Comparison of ENCODE assay signal across 10 mouse cellular contexts in the genomic region with DNA sequence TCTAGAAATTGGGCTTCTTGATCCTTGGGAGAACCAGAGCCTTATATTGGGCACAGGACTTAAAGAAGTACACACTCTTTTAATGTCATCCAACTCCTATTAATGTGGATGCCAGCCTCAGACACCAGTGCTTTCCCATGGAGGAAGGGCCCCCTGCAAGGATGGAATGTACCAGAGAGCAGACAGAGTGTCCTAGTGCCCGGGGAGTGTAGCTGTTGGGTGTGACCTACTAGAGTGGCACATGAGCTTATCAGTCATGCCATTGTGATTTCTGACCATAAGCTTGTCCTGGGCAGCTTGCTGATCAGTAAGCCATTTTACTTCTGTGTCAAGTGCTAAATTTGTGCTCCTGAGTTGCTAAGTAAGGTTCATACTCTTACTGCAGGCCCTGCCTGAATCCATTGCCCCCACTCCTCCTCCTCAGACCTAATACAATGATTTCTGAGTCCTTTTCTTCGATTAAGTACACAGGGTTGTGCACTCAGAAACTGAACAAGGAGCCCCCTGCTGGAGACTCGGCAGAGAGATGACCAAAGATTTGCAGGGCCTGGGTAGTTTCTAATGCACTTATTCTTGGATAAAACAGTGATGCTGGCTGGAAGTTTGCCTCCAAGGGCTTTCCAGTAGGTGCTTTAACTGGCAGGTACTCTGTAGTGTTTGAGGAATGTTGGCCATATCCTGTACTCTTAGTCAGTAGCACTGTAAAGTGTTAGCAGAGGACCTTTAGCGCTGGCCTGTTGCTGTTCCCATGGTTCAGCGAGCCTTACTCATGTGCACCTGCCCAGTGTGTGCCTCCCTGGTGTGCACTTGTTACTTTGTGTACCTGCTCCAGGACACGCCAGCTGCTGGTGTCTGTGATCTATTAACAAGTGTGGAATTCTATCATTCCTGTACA. TPM values are rescaled to one million over a fixed set of nuclear protein-coding genes. Genes with fewer than 3 reads are reported as not detected.
A peak's percentile ranks its signal among the peaks of the same experiment; 100 is the strongest.
DNase-seq lines count a peak whose midpoint lies in the region; ATAC-seq and TF ChIP-seq lines count a peak whose summit lies in the region.
"Had no signal": no experiment of that assay in that cellular context is flagged by ENCODE, and none has a peak within 500 bp of the region (broad histone marks: within the 10 kb centered on the region; RNA-seq: fewer than 3 reads in every experiment).

No protein-coding gene starts in this region.

- no peak overlapping the region for H3K4me3 ChIP-seq in kidney, embryonic 16.5 days (ENCODE audit: low read length)
- no peak overlapping the region for H3K4me3 ChIP-seq in E14TG2a.4 (replicated peaks; ENCODE audit: low read length)
- H3K4me3 ChIP-seq in midbrain, postnatal 0 days (ENCODE audit: low read depth, low read length): no peak overlapping the region
- H3K4me3 ChIP-seq: embryonic facial prominence, embryonic 13.5 days; limb, embryonic 12.5 days had no signal

- ATAC-seq in kidney, embryonic 16.5 days (ENCODE audit: low FRiP score, low TSS enrichment): no peak
- ATAC-seq in midbrain, postnatal 0 days (ENCODE audit: low FRiP score): no peak

- no peak overlapping the region for H3K27ac ChIP-seq in kidney, embryonic 16.5 days (ENCODE audit: low read length)
- H3K27ac ChIP-seq in midbrain, postnatal 0 days (ENCODE audit: low read depth, low read length): no peak overlapping the region
- H3K27ac ChIP-seq: embryonic facial prominence, embryonic 13.5 days; limb, embryonic 12.5 days had no signal

- WGBS in kidney, embryonic 16.5 days: 47% methylated on average over 6 of the region's 6 CpGs
- WGBS in midbrain, postnatal 0 days: 53% methylated on average over 6 of the region's 6 CpGs

- H3K4me2 ChIP-seq in kidney, embryonic 16.5 days (replicated peaks; ENCODE audit: low read depth, low read length): no peak overlapping the region
- no peak overlapping the region for H3K4me2 ChIP-seq in midbrain, postnatal 0 days (ENCODE audit: low read depth, low read length, poor library complexity, severe bottlenecking)
- H3K4me2 ChIP-seq: embryonic facial prominence, embryonic 13.5 days; limb, embryonic 12.5 days had no signal

- H3K27me3 ChIP-seq in kidney, embryonic 16.5 days (ENCODE audit: insufficient read depth, low read length): no peaks in the 10 kb centered on the region
- no peaks in the 10 kb centered on the region for H3K27me3 ChIP-seq in E14TG2a.4 (ENCODE audit: insufficient read depth, low read length)
- no peaks in the 10 kb centered on the region for H3K27me3 ChIP-seq in midbrain, postnatal 0 days (ENCODE audit: insufficient read depth, low read length)
- H3K27me3 ChIP-seq: embryonic facial prominence, embryonic 13.5 days; limb, embryonic 12.5 days had no signal

- 0 out of 2 replicates have a peak, but pooled peaks cover 3% of the 10 kb centered on the region for H3K4me1 ChIP-seq in kidney, embryonic 16.5 days (ENCODE audit: insufficient read depth, low read length)
- H3K4me1 ChIP-seq in E14TG2a.4 (replicated peaks; ENCODE audit: low read depth, low read length): peaks cover 28% of the 10 kb centered on the region
- H3K4me1 ChIP-seq in midbrain, postnatal 0 days (ENCODE audit: insufficient read depth, low read length): no peaks in the 10 kb centered on the region

- peak; percentile 28 to 70 for DNase-seq in adrenal gland, adult (ENCODE audit: inconsistent age in 2 of 2, low spot score in 1 of 2)
- DNase-seq in adrenal gland, adult 8-10 months: no peak
- DNase-seq in kidney, adult 18-20 months: peak; percentile 54
- peak; percentile 27 for DNase-seq in heart, postnatal 4 days
- DNase-seq in midbrain, postnatal 0 days (ENCODE audit: low spot score): peak; percentile 27
- no peak for DNase-seq in ovary, adult 18-20 months (ENCODE audit: low spot score)

- no peaks in the 10 kb centered on the region for H3K36me3 ChIP-seq in kidney, embryonic 16.5 days (ENCODE audit: insufficient read depth, low read length)
- no peaks in the 10 kb centered on the region for H3K36me3 ChIP-seq in E14TG2a.4 (ENCODE audit: insufficient read depth, low read length)
- H3K36me3 ChIP-seq in midbrain, postnatal 0 days (ENCODE audit: insufficient read depth, low read length): no peaks in the 10 kb centered on the region
- H3K36me3 ChIP-seq: embryonic facial prominence, embryonic 13.5 days; limb, embryonic 12.5 days had no signal

- no peaks in the 10 kb centered on the region for H3K9me3 ChIP-seq in kidney, embryonic 16.5 days (ENCODE audit: low read length)
- H3K9me3 ChIP-seq in E14TG2a.4 (ENCODE audit: low read length): peaks cover 3% of the 10 kb centered on the region; the same call in 1 of the 2 replicates
- no peaks in the 10 kb centered on the region for H3K9me3 ChIP-seq in midbrain, postnatal 0 days (ENCODE audit: low read length)
- H3K9me3 ChIP-seq: embryonic facial prominence, embryonic 13.5 days; limb, embryonic 12.5 days had no signal

- no peak overlapping the region for H3K9ac ChIP-seq in kidney, embryonic 16.5 days (replicated peaks; ENCODE audit: low read length)
- H3K9ac ChIP-seq in midbrain, postnatal 0 days (replicated peaks; ENCODE audit: low read length, poor library complexity, severe bottlenecking): no peak overlapping the region
- H3K9ac ChIP-seq: embryonic facial prominence, embryonic 13.5 days; limb, embryonic 12.5 days had no signal

- peak; percentile 52 for TF ChIP-seq CTCF in E14TG2a.4 (conservative IDR thresholded peaks at IDR 0.05; ENCODE audit: low read length)
- TF ChIP-seq CTCF in midbrain, postnatal 0 days (IDR thresholded peaks at IDR 0.05): peak; percentile 65

RNA-seq across cellular contexts. Expression of gene Tspan9, which starts 25.6 kb away (rescaled TPM):
- total RNA-seq in adrenal gland, adult 8-10 months (2022): 10 to 100 TPM; 47.8 to 65.5 (median 52.4) TPM
- polyA plus RNA-seq in kidney, embryonic 16.5 days (2015; fragmentation: Nextera tagmentation; extraction: Ambion mirVana): 140 and 147 TPM in 2 replicates
- total RNA-seq in heart, postnatal 4 days (2021): 100 to 1,000 TPM; 216 TPM
- total RNA-seq in midbrain, postnatal 0 days (2014; rRNA removed): 143 and 160 TPM in 2 replicates
- polyA plus RNA-seq in midbrain, postnatal 0 days (2015; fragmentation: Nextera tagmentation; extraction: Ambion mirVana): 50.9 and 58.8 TPM in 2 replicates

Comparison
In these comparisons a context has a peak if more than half of its experiments do, and no peak if none do; other contexts are left out.
1. DNase-seq: peak in adrenal gland, adult (2 of 2), kidney, adult 18-20 months (single experiment), heart, postnatal 4 days (single experiment) and midbrain, postnatal 0 days (single experiment); none in adrenal gland, adult 8-10 months (single experiment) and ovary, adult 18-20 months (single experiment).